Mouse (Mus musculus) ES-E14 (cell line): ENCODE results near the gene Rasip1.

Source experiments
- CHD2 ChIP-seq: IDR thresholded peaks from 2 replicates; pipeline ENCODE4 v1.6.1; 2014; ENCODE audit warnings: mild to moderate bottlenecking, low read depth, low read length, inconsistent platforms
- ZNF384 ChIP-seq: IDR thresholded peaks from 2 replicates; pipeline ENCODE4 v1.6.1; 2012; ENCODE audit warnings: low read depth, low read length, inconsistent platforms

GRCm38 (mm10) chr7:45667761-45668160, 40.5 kb downstream of the Rasip1 start:
- no peak for TF ChIP-seq CHD2
- TF ChIP-seq ZNF384 = no peak
